Mouse (Mus musculus): Measurements from ENCODE around the gene 1700010B08Rik. TPM values are rescaled to one million over a fixed set of nuclear protein-coding genes. Genes with fewer than 3 reads are reported as not detected.

1700010B08Rik gene
- polyA plus RNA-seq, 1 experiment: not detected

DNA sequence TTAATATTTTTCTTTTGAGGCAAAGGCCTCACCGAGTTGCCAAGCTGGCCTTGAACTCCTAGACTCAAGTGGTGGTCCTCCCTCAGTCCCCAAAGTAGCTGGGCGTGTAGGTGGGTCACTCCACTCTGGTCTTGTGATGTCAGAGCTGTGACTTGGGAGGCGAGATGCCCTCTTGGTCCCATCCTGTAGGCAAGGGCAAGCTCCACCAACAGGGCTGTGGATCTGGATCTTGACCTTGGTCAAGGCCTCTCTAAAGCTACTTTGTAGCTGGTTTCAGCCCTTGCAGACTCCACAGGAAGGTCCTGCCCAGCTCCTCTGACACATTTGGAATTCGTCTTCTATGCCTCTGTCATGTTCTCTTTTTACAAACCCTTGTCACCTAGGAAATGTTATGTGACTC, 6.6 kb downstream of the 1700010B08Rik start:
- TF ChIP-seq CTCF (IDR thresholded peaks at IDR 0.05; ENCODE audit: control insufficient read depth, insufficient read depth, low read length): no peak
- TF ChIP-seq POLR2A (IDR thresholded peaks at IDR 0.05; ENCODE audit: borderline replicate concordance, control insufficient read depth, low read depth, low read length): no peak
- H3K4me1 ChIP-seq (ENCODE audit: control insufficient read depth, insufficient read depth, low read length): no peaks in the 10 kb centered on the region
- WGBS: 72% methylated on average over 4 of the region's 4 CpGs
- H3K27ac ChIP-seq (ENCODE audit: control insufficient read depth, insufficient read depth, low read depth, low read length, poor library complexity): no peak overlapping the region
- no peak overlapping the region for H3K4me3 ChIP-seq (replicated peaks; ENCODE audit: control insufficient read depth, low read depth, low read length)

- 66% methylated on average over 9 of the region's 9 CpGs for WGBS
- H3K4me1 ChIP-seq (ENCODE audit: control insufficient read depth, insufficient read depth, low read length): no peaks in the 10 kb centered on the region
These were observed 11.3 kb downstream of the 1700010B08Rik start for GRCm38 (mm10) chr2:173730444-173730966.

DNA sequence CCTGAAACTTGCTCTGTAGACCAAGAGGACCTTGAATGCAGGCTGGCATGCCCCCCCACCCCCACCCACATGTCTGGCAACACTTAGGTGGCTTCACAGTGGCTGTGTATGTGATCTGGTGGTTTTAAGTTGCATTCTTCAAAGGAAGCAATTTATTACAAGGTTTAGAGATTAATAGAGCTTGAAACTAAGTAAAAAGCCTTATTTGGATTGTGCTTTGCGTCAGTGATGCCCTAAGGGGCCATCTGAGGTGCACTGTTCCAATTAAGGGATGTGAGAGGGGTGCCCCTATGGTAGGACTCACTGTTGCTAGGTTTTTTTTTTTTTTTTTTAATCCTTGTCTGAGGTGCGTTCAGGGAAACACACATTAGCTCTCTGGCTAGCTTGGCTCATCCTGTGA, 15.2 kb downstream of the 1700010B08Rik start:
- Histone ChIP-seq H3K4me3 (replicated peaks; ENCODE audit: control insufficient read depth, low read depth, low read length) (no peak overlapping the region), H3K4me1 (ENCODE audit: control insufficient read depth, insufficient read depth, low read length) (peaks cover 1% of the 10 kb centered on the region), H3K27ac (ENCODE audit: control insufficient read depth, insufficient read depth, low read depth, low read length, poor library complexity) (no peak overlapping the region)
- TF ChIP-seq CTCF (IDR thresholded peaks at IDR 0.05; ENCODE audit: control insufficient read depth, insufficient read depth, low read length) (no peak), POLR2A (IDR thresholded peaks at IDR 0.05; ENCODE audit: borderline replicate concordance, control insufficient read depth, low read depth, low read length) (no peak)
- 61% methylated on average over 2 of the region's 2 CpGs for WGBS

More at GRCm38 (mm10) chr2:173730444-173730966, 11.3 kb downstream of the 1700010B08Rik start:
- Histone ChIP-seq H3K27ac (ENCODE audit: control insufficient read depth, insufficient read depth, low read depth, low read length, poor library complexity) (no peak overlapping the region), H3K4me3 (replicated peaks; ENCODE audit: control insufficient read depth, low read depth, low read length) (no peak overlapping the region)
- no peak for TF ChIP-seq POLR2A (IDR thresholded peaks at IDR 0.05; ENCODE audit: borderline replicate concordance, control insufficient read depth, low read depth, low read length)
- no peak for TF ChIP-seq CTCF (IDR thresholded peaks at IDR 0.05; ENCODE audit: control insufficient read depth, insufficient read depth, low read length)

GRCm38 (mm10) chr2:173737222-173737989, 18.2 kb downstream of the 1700010B08Rik start, which contains the start of gene Vapb:
TSS of gene Vapb (plus strand) at chr2:173737511.
- peak within 1 kb of the TSS; percentile 58; the same call in 1 of the 2 replicates for H3K27ac ChIP-seq (ENCODE audit: control insufficient read depth, insufficient read depth, low read depth, low read length, poor library complexity)
- peak; percentile 4; the same call in 1 of the 2 replicates for TF ChIP-seq CTCF (IDR thresholded peaks at IDR 0.05; ENCODE audit: control insufficient read depth, insufficient read depth, low read length)
- TF ChIP-seq POLR2A (IDR thresholded peaks at IDR 0.05; ENCODE audit: borderline replicate concordance, control insufficient read depth, low read depth, low read length): 0 out of 2 replicates have a peak, but pooled peaks have one; percentile 41

GRCm38 (mm10) chr2:173738232-173738631, 19.0 kb downstream of the 1700010B08Rik start:
- WGBS: 36% methylated on average over 9 of the region's 9 CpGs
- peaks cover 1% of the 10 kb centered on the region for H3K4me1 ChIP-seq (ENCODE audit: control insufficient read depth, insufficient read depth, low read length)
- no peak overlapping the region for H3K27ac ChIP-seq (ENCODE audit: control insufficient read depth, insufficient read depth, low read depth, low read length, poor library complexity)
- H3K4me3 ChIP-seq (replicated peaks; ENCODE audit: control insufficient read depth, low read depth, low read length): peak overlapping the region; percentile 96
- TF ChIP-seq CTCF (IDR thresholded peaks at IDR 0.05; ENCODE audit: control insufficient read depth, insufficient read depth, low read length) (no peak), POLR2A (IDR thresholded peaks at IDR 0.05; ENCODE audit: borderline replicate concordance, control insufficient read depth, low read depth, low read length) (no peak)

More at GRCm38 (mm10) chr2:173737222-173737989, 18.2 kb downstream of the 1700010B08Rik start, which contains the start of gene Vapb:
- Histone ChIP-seq H3K4me3 (replicated peaks; ENCODE audit: control insufficient read depth, low read depth, low read length) (peak within 1 kb of the TSS; percentile 96), H3K4me1 (ENCODE audit: control insufficient read depth, insufficient read depth, low read length) (peaks cover 1% of the 10 kb centered on the region)
- under 1% methylated on average over 70 of the region's 70 CpGs for WGBS

DNA sequence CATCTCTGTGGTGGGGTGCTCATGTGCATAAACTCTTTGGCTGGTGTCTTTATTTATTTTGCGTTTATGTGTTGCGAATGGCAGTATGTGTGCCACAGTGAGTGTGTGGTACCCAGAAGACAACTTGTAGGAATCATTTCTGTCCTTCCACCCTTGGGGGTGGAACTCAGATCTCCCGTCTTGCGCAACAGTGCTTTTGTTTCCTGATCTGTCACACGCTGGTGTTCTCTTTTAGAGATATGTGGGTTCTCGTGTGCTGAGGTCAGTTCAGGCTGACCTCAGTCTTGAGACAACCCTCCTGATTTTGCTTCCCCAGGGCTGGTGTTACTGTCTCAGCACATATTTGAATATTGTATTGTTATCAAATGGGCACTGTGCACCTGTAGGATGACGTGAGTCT, 19.9 kb downstream of the 1700010B08Rik start:
- H3K27ac ChIP-seq (ENCODE audit: control insufficient read depth, insufficient read depth, low read depth, low read length, poor library complexity): no peak overlapping the region
- peaks cover 1% of the 10 kb centered on the region for H3K4me1 ChIP-seq (ENCODE audit: control insufficient read depth, insufficient read depth, low read length)
- WGBS: 55% methylated on average over 7 of the region's 7 CpGs
- H3K4me3 ChIP-seq (replicated peaks; ENCODE audit: control insufficient read depth, low read depth, low read length): no peak overlapping the region
- TF ChIP-seq CTCF (IDR thresholded peaks at IDR 0.05; ENCODE audit: control insufficient read depth, insufficient read depth, low read length): no peak
- TF ChIP-seq POLR2A (IDR thresholded peaks at IDR 0.05; ENCODE audit: borderline replicate concordance, control insufficient read depth, low read depth, low read length): no peak

DNA sequence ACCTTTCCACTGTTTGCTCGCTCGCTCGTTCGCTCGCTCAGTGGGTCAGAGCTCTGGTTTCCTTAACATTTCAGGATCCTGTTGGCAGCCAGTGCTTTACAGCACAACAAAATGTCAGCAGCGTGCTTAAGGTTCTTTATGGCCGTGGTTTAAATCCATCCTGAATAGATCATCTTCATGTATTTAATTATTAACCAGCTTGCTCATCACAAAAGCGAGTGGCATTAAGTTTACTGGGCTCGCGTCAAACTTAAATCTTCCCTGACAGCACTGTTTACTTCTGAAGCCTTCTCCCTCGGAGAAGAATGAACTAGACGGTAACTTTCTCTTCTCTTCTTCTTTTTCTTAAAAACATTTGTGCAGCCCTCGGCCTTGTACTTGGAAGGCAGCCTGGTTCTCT, 22.9 kb downstream of the 1700010B08Rik start:
- TF ChIP-seq CTCF (IDR thresholded peaks at IDR 0.05; ENCODE audit: control insufficient read depth, insufficient read depth, low read length) (no peak), POLR2A (IDR thresholded peaks at IDR 0.05; ENCODE audit: borderline replicate concordance, control insufficient read depth, low read depth, low read length) (no peak)
- H3K27ac ChIP-seq (ENCODE audit: control insufficient read depth, insufficient read depth, low read depth, low read length, poor library complexity): no peak overlapping the region
- H3K4me3 ChIP-seq (replicated peaks; ENCODE audit: control insufficient read depth, low read depth, low read length): no peak overlapping the region
- WGBS: 89% methylated on average over 13 of the region's 13 CpGs
- H3K4me1 ChIP-seq (ENCODE audit: control insufficient read depth, insufficient read depth, low read length): peaks cover 1% of the 10 kb centered on the region

- no peak overlapping the region for H3K4me3 ChIP-seq (replicated peaks; ENCODE audit: control insufficient read depth, low read depth, low read length)
- no peak for TF ChIP-seq CTCF (IDR thresholded peaks at IDR 0.05; ENCODE audit: control insufficient read depth, insufficient read depth, low read length)
- TF ChIP-seq POLR2A (IDR thresholded peaks at IDR 0.05; ENCODE audit: borderline replicate concordance, control insufficient read depth, low read depth, low read length): no peak
- no peak overlapping the region for H3K27ac ChIP-seq (ENCODE audit: control insufficient read depth, insufficient read depth, low read depth, low read length, poor library complexity)
- peaks cover 1% of the 10 kb centered on the region for H3K4me1 ChIP-seq (ENCODE audit: control insufficient read depth, insufficient read depth, low read length)
- WGBS: 88% methylated on average over 9 of the region's 9 CpGs
These were observed 23.5 kb downstream of the 1700010B08Rik start for GRCm38 (mm10) chr2:173742744-173743143.

Data from bone marrow, adult 2 months (tissue).